Mouse (Mus musculus) MEL (cell line): Measurements from ENCODE around the gene Aire. TPM values are rescaled to one million over a fixed set of nuclear protein-coding genes. Genes with fewer than 3 reads are reported as not detected.

Source experiments
- DNase-seq: peaks from one replicate; pipeline ENCODE4 v3.0.0; 2011; ENCODE audit warnings: low read depth, low spot score
- H3K27ac ChIP-seq: 2 replicates; pipeline ENCODE4 v1.5.1; 2012; ENCODE audit warnings: low read depth, mild to moderate bottlenecking, control low read depth, low read length, moderate library complexity; ENCODE audit not compliant: control insufficient read depth
- H3K27me3 ChIP-seq, 2 experiments: fragments of 150-350 bp in 1 of 2; sonication (generic) in 1 of 2; 2 replicates each; pipeline ENCODE4 v1.6.1; 2012; ENCODE audit warnings: low read length in 2 of 2, mild to moderate bottlenecking in 2 of 2, improper control_type of control experiment in 1 of 2, moderate library complexity in 1 of 2; ENCODE audit not compliant: insufficient read depth in 2 of 2, control insufficient read depth in 1 of 2
- H3K36me3 ChIP-seq, 2 experiments: 2 replicates each; pipeline ENCODE4 v1.6.1; 2012 to 2014; ENCODE audit warnings: low read length in 2 of 2, improper control_type of control experiment in 1 of 2, inconsistent platforms in 1 of 2, mild to moderate bottlenecking in 1 of 2; ENCODE audit not compliant: insufficient read depth in 2 of 2, control insufficient read depth in 1 of 2
- H3K4me1 ChIP-seq, 2 experiments: fragments of 150-350 bp in 1 of 2; sonication (generic) in 1 of 2; 2 replicates each; pipeline ENCODE4 v1.6.1; 2012; ENCODE audit warnings: low read length in 2 of 2, improper control_type of control experiment in 1 of 2, mild to moderate bottlenecking in 1 of 2; ENCODE audit not compliant: insufficient read depth in 2 of 2, control insufficient read depth in 1 of 2
- H3K4me3 ChIP-seq, 2 experiments: fragments of 150-350 bp in 1 of 2; sonication (generic) in 1 of 2; 2 replicates each; pipeline ENCODE4 v1.5.1; 2012; ENCODE audit warnings: low read depth in 2 of 2, low read length in 2 of 2, mild to moderate bottlenecking in 2 of 2, moderate library complexity in 2 of 2, control low read depth in 1 of 2, improper control_type of control experiment in 1 of 2; ENCODE audit not compliant: control insufficient read depth in 1 of 2, insufficient read depth in 1 of 2
- H3K79me2 ChIP-seq: 2 replicates; pipeline ENCODE4 v1.6.1; 2012; ENCODE audit warnings: mild to moderate bottlenecking, low read length, moderate library complexity; ENCODE audit not compliant: control insufficient read depth, poor library complexity, insufficient read depth
- H3K9ac ChIP-seq: 2 replicates; pipeline ENCODE4 v1.6.1; 2012; ENCODE audit warnings: low read depth, mild to moderate bottlenecking, control low read depth, low read length, moderate library complexity; ENCODE audit not compliant: control insufficient read depth, poor library complexity, severe bottlenecking
- H3K9me3 ChIP-seq: fragments of 150-350 bp; sonication (generic); replicated peaks from 2 replicates; pipeline ENCODE4 v1.6.1; 2012; ENCODE audit warnings: mild to moderate bottlenecking, low read length, improper control_type of control experiment, moderate library complexity; ENCODE audit not compliant: insufficient read depth
- BHLHE40 ChIP-seq: IDR thresholded peaks from 2 replicates; pipeline ENCODE4 v1.6.1; 2012; ENCODE audit warnings: low read depth, mild to moderate bottlenecking, inconsistent platforms, low read length, improper control_type of control experiment, borderline replicate concordance
- CHD1 ChIP-seq: IDR thresholded peaks from 2 replicates; pipeline ENCODE4 v1.6.1; 2012; ENCODE audit warnings: low read depth, mild to moderate bottlenecking, inconsistent platforms, low read length, improper control_type of control experiment
- CTCF ChIP-seq, 3 experiments: IDR thresholded peaks in 2 of 3; conservative IDR thresholded peaks in 1 of 3; 2 replicates each; pipeline ENCODE4 v1.5.1; 2011 to 2012; ENCODE audit warnings: low read length in 3 of 3, low read depth in 2 of 3, mild to moderate bottlenecking in 2 of 3, improper control_type of control experiment in 1 of 3, inconsistent platforms in 1 of 3, mixed read lengths in 1 of 3, moderate library complexity in 1 of 3; ENCODE audit not compliant: control insufficient read depth in 1 of 3, insufficient read depth in 1 of 3, poor library complexity in 1 of 3, severe bottlenecking in 1 of 3
- ELF1 ChIP-seq: IDR thresholded peaks from 2 replicates; pipeline ENCODE4 v1.6.1; 2014; ENCODE audit warnings: low read depth, mild to moderate bottlenecking, inconsistent platforms, low read length, improper control_type of control experiment, moderate library complexity
- GATA1 ChIP-seq: IDR thresholded peaks from 2 replicates; pipeline ENCODE4 v1.6.1; 2011; ENCODE audit warnings: low read depth, low read length, improper control_type of control experiment
- HCFC1 ChIP-seq: IDR thresholded peaks from 2 replicates; pipeline ENCODE4 v1.6.1; 2012; ENCODE audit warnings: low read depth, mild to moderate bottlenecking, inconsistent platforms, low read length, improper control_type of control experiment, moderate library complexity
- JUND ChIP-seq: IDR thresholded peaks from 2 replicates; pipeline ENCODE4 v1.6.1; 2011; ENCODE audit warnings: low read depth, mild to moderate bottlenecking, improper control_type of control experiment, low read length
- KAT2A ChIP-seq: conservative IDR thresholded peaks from 2 replicates; pipeline ENCODE4 v1.6.1; 2012; ENCODE audit warnings: low read depth, low read length, improper control_type of control experiment, inconsistent platforms
- MAX ChIP-seq: IDR thresholded peaks from 2 replicates; pipeline ENCODE4 v1.6.1; 2011; ENCODE audit warnings: low read length, improper control_type of control experiment
- MAZ ChIP-seq: IDR thresholded peaks from 2 replicates; pipeline ENCODE4 v1.6.1; 2012; ENCODE audit warnings: low read depth, mild to moderate bottlenecking, inconsistent platforms, low read length, improper control_type of control experiment
- MYB ChIP-seq: IDR thresholded peaks from 2 replicates; pipeline ENCODE4 v1.6.1; 2011; ENCODE audit warnings: mild to moderate bottlenecking, low read depth, low read length, improper control_type of control experiment
- NELFE ChIP-seq: IDR thresholded peaks from 2 replicates; pipeline ENCODE4 v1.6.1; 2011; ENCODE audit warnings: low read depth, low read length, improper control_type of control experiment
- POLR2A ChIP-seq, 2 experiments: IDR thresholded peaks; 2 replicates each; pipeline ENCODE4 v1.6.1; 2011 to 2012; ENCODE audit warnings: low read length in 2 of 2, mild to moderate bottlenecking in 2 of 2, control low read depth in 1 of 2, improper control_type of control experiment in 1 of 2, low read depth in 1 of 2, moderate library complexity in 1 of 2; ENCODE audit not compliant: control insufficient read depth in 1 of 2, insufficient read depth in 1 of 2, poor library complexity in 1 of 2
- SMC3 ChIP-seq: IDR thresholded peaks from 2 replicates; pipeline ENCODE4 v1.6.1; 2011; ENCODE audit warnings: low read depth, low read length, improper control_type of control experiment
- TBP ChIP-seq: IDR thresholded peaks from 2 replicates; pipeline ENCODE4 v1.8.0; 2011; ENCODE audit warnings: low read depth, low read length, improper control_type of control experiment
- UBTF ChIP-seq: IDR thresholded peaks from 2 replicates; pipeline ENCODE4 v1.6.1; 2012; ENCODE audit warnings: low read depth, mild to moderate bottlenecking, inconsistent platforms, low read length, improper control_type of control experiment, moderate library complexity, borderline replicate concordance; ENCODE audit not compliant: insufficient read depth
- USF1 ChIP-seq: IDR thresholded peaks from 2 replicates; pipeline ENCODE4 v1.6.1; 2014; ENCODE audit warnings: low read depth, mild to moderate bottlenecking, inconsistent platforms, low read length, improper control_type of control experiment, moderate library complexity
- USF2 ChIP-seq, 2 experiments: IDR thresholded peaks; 2 replicates each; pipeline ENCODE4 v1.6.1; 2011 to 2012; ENCODE audit warnings: improper control_type of control experiment in 2 of 2, low read length in 2 of 2, borderline replicate concordance in 1 of 2, inconsistent platforms in 1 of 2, low read depth in 1 of 2, mild to moderate bottlenecking in 1 of 2; ENCODE audit not compliant: insufficient read depth in 1 of 2
- ZKSCAN1 ChIP-seq: IDR thresholded peaks from 2 replicates; pipeline ENCODE4 v1.6.1; 2012; ENCODE audit warnings: low read depth, mild to moderate bottlenecking, inconsistent platforms, low read length, improper control_type of control experiment, moderate library complexity
- polyA plus RNA-seq, 2 experiments: library from polyadenylated mRNA; stranded (reverse) in 1 of 2; unstranded in 1 of 2; fragments of >175 nt in 1 of 2; fragments of >200 nt in 1 of 2; gene quantifications; 2 replicates each; pipeline versions ENCODE4 v1.2.1 to v1.2.4; 2012; ENCODE audit warnings: low replicate concordance in 2 of 2, low read depth in 1 of 2; ENCODE audit not compliant: insufficient read length in 2 of 2, insufficient read depth in 1 of 2, missing spikeins in 1 of 2
- total RNA-seq: library from RNA; depleted of rRNA; stranded (reverse); fragments of 300-350 nt; gene quantifications from 2 replicates; pipeline ENCODE4 v1.2.3, GENCODE M21; 2012

Gene Aire
- total and polyA plus RNA-seq, 3 experiments = 0.17 TPM; not detected in 2

GRCm38 (mm10) chr10:78091865-78092724, 48.7 kb upstream of the Aire start:
- H3K27ac ChIP-seq = no peak overlapping the region
- H3K9ac ChIP-seq = no peak overlapping the region
- H3K4me1 ChIP-seq = no peaks in the 10 kb centered on the region
- no peaks in the 10 kb centered on the region for H3K36me3 ChIP-seq
- no peaks in the 10 kb centered on the region for H3K79me2 ChIP-seq
- H3K9me3 ChIP-seq = no peaks in the 10 kb centered on the region
- no peak for DNase-seq
- H3K27me3 ChIP-seq = 0 out of 4 replicates have a peak, but pooled peaks cover 0 to 2% of the 10 kb centered on the region in 2 experiments
- no peak for TF ChIP-seq NELFE
- TF ChIP-seq BHLHE40 = no peak
- no peak for TF ChIP-seq CHD1
- no peak for TF ChIP-seq GATA1
- TF ChIP-seq CTCF (IDR thresholded peaks at IDR 0.05 in 2 of 3, conservative IDR thresholded peaks at IDR 0.05 in 1 of 3; ENCODE audit: control insufficient read depth in 1 of 3, insufficient read depth in 1 of 3, low read depth in 2 of 3, low read length in 3 of 3, poor library complexity in 1 of 3, severe bottlenecking in 1 of 3) = no peak
- no peak for TF ChIP-seq ELF1
- TF ChIP-seq HCFC1 = no peak
- no peak for TF ChIP-seq USF1
- TF ChIP-seq ZKSCAN1 = no peak
- no peak for TF ChIP-seq KAT2A
- TF ChIP-seq JUND = no peak
- TF ChIP-seq MYB = no peak
- TF ChIP-seq MAZ = no peak
- no peak for TF ChIP-seq POLR2A (IDR thresholded peaks at IDR 0.05; ENCODE audit: control insufficient read depth in 1 of 2, insufficient read depth in 1 of 2, low read depth in 1 of 2, low read length in 2 of 2, poor library complexity in 1 of 2)
- TF ChIP-seq MAX = no peak
- TF ChIP-seq USF2 (IDR thresholded peaks at IDR 0.05; ENCODE audit: borderline replicate concordance in 1 of 2, insufficient read depth in 1 of 2, low read depth in 1 of 2, low read length in 2 of 2) = no peak
- no peak for TF ChIP-seq SMC3
- TF ChIP-seq UBTF = no peak
- H3K4me3 ChIP-seq = no peak overlapping the region

- Histone ChIP-seq H3K9me3 (no peaks in the 10 kb centered on the region), H3K27ac (no peak overlapping the region), H3K36me3 (no peaks in the 10 kb centered on the region), H3K9ac (no peak overlapping the region), H3K79me2 (no peaks in the 10 kb centered on the region), H3K4me3 (no peak overlapping the region), H3K27me3 (0 out of 4 replicates have a peak, but pooled peaks cover 0 to 2% of the 10 kb centered on the region in 2 experiments), H3K4me1 (no peaks in the 10 kb centered on the region)
- DNase-seq = no peak
- TF ChIP-seq TBP (no peak), KAT2A (no peak)
Observed at GRCm38 (mm10) chr10:78090706-78091491, 47.5 kb upstream of the Aire start.
